Mouse (Mus musculus) G1E (cell line): ENCODE results near the gene Zfp91.

Experiments used
- CTCF ChIP-seq: IDR thresholded peaks from 2 replicates; pipeline ENCODE4 v1.5.1; 2012; ENCODE audit warnings: low read depth, low read length, inconsistent platforms, mixed read lengths
- GATA1 ChIP-seq: IDR thresholded peaks from 2 replicates; pipeline ENCODE4 v1.6.1; 2012; ENCODE audit warnings: borderline replicate concordance, low read length, inconsistent platforms, mixed read lengths

- no peak for TF ChIP-seq CTCF
- no peak for TF ChIP-seq GATA1
These were observed 64.0 kb downstream of the Zfp91 start for GRCm38 (mm10) chr19:12731950-12732349.
